Mouse (Mus musculus) C2C12 (cell line): ENCODE results near the gene Crocc. TPM values are rescaled to one million over a fixed set of nuclear protein-coding genes. Genes with fewer than 3 reads are reported as not detected.

Source experiments
- H3K27me3 ChIP-seq: one replicate; pipeline ENCODE4 v1.6.1; 2011; ENCODE audit not compliant: control insufficient read depth, insufficient read depth, insufficient read length
- H3K36me3 ChIP-seq: one replicate; pipeline ENCODE4 v1.6.1; 2011; ENCODE audit not compliant: control insufficient read depth, insufficient read depth
- H3K4me3 ChIP-seq: one replicate; pipeline ENCODE4 v1.5.1; 2011; ENCODE audit warnings: mild to moderate bottlenecking, control low read depth; ENCODE audit not compliant: poor library complexity, insufficient read depth, severe bottlenecking
- H3K79me2 ChIP-seq: one replicate; pipeline ENCODE4 v1.6.1; 2011; ENCODE audit not compliant: control insufficient read depth, insufficient read depth
- H3K79me3 ChIP-seq: one replicate; pipeline ENCODE4 v1.6.1; 2011; ENCODE audit warnings: low read depth, control low read depth
- H3ac ChIP-seq: one replicate; pipeline ENCODE3; 2011; ENCODE audit warnings: low read depth; ENCODE audit not compliant: control insufficient read depth, insufficient read length
- CEBPB ChIP-seq: IDR thresholded peaks from one replicate; pipeline ENCODE4 v1.6.1; 2011; ENCODE audit warnings: low read depth, mild to moderate bottlenecking, control low read depth, moderate library complexity
- CTCF ChIP-seq: IDR thresholded peaks from one replicate; pipeline ENCODE4 v1.5.1; 2011; ENCODE audit not compliant: control insufficient read depth, insufficient read depth, insufficient read length
- FOSL1 ChIP-seq: IDR thresholded peaks from one replicate; pipeline ENCODE4 v1.8.0; 2011; ENCODE audit warnings: mild to moderate bottlenecking, low read length; ENCODE audit not compliant: poor library complexity, insufficient read depth, severe bottlenecking
- MAX ChIP-seq: IDR thresholded peaks from one replicate; pipeline ENCODE4 v1.6.1; 2011; ENCODE audit warnings: mild to moderate bottlenecking, control low read depth
- MYOD1 ChIP-seq: IDR thresholded peaks from one replicate; pipeline ENCODE4 v1.6.1; 2011; ENCODE audit warnings: low read depth; ENCODE audit not compliant: control insufficient read depth, insufficient read length
- MYOG ChIP-seq: IDR thresholded peaks from one replicate; pipeline ENCODE4 v1.6.1; 2011; ENCODE audit not compliant: control insufficient read depth, insufficient read length; ENCODE audit errors: extremely low read depth
- USF1 ChIP-seq: IDR thresholded peaks from one replicate; pipeline ENCODE4 v1.6.1; 2011; ENCODE audit warnings: low read depth, mild to moderate bottlenecking, control low read depth, moderate library complexity
- polyA plus RNA-seq: library from polyadenylated mRNA; unstranded; fragments of >200 nt; fragmentation: generic; extraction: Trizol; gene quantifications from one replicate; pipeline ENCODE4 v1.2.1, GENCODE M21; 2012; ENCODE audit warnings: missing spikeins

Crocc gene
- polyA plus RNA-seq, 1 experiment = 6.0 TPM

GRCm38 (mm10) chr4:141078510-141079137 is 18.3 kb upstream of the Crocc start:
- TF ChIP-seq MYOG (no peak), FOSL1 (no peak), CTCF (no peak), USF1 (no peak), MYOD1 (no peak), CEBPB (no peak), MAX (no peak)
- Histone ChIP-seq H3K79me2 (peaks cover 44% of the 10 kb centered on the region), H3K79me3 (peaks cover 18% of the 10 kb centered on the region), H3K4me3 (no peak overlapping the region), H3K36me3 (peaks cover 1% of the 10 kb centered on the region), H3K27me3 (no peaks in the 10 kb centered on the region), H3ac (no peak overlapping the region)

- peaks cover 9% of the 10 kb centered on the region for H3K36me3 ChIP-seq
- peaks cover 18% of the 10 kb centered on the region for H3K79me3 ChIP-seq
- H3K27me3 ChIP-seq = no peaks in the 10 kb centered on the region
- H3K4me3 ChIP-seq = peak within 1 kb of the TSS; percentile 96
- H3ac ChIP-seq = peak within 1 kb of the TSS; percentile 73
- no peak for TF ChIP-seq USF1
- H3K79me2 ChIP-seq = peaks cover 44% of the 10 kb centered on the region
Measured at GRCm38 (mm10) chr4:141077681-141078509, 17.5 kb upstream of the Crocc start, which contains the start of gene Necap2. TSS of gene Necap2 (minus strand) at chr4:141078357.

GRCm38 (mm10) chr4:141076761-141077506 is 16.6 kb upstream of the Crocc start:
- H3ac ChIP-seq = peak overlapping the region; percentile 73

DNA sequence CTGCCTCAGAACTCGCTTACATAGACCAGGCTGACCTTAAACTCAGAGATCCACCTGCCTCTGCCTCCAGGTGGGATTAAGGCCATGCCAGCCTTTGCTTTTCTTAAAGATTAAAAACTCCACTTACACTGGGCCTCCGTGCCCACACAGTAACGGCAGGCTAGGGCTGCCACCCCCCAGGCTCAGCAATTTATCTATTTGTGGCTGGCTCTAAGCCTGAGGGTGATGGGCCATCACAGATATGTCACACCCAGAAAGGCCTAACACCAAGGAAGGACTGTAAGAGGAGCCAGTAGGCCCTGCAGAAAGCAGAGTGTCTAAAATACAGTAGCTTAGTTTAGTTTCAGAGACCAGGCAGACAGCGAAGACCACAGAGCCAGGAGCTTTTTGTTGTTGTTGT is 13.8 kb upstream of the Crocc start:
- Histone ChIP-seq H3ac (no peak overlapping the region), H3K79me3 (peaks cover 18% of the 10 kb centered on the region), H3K79me2 (peaks cover 44% of the 10 kb centered on the region), H3K27me3 (no peaks in the 10 kb centered on the region), H3K36me3 (peaks cover 23% of the 10 kb centered on the region), H3K4me3 (no peak overlapping the region)
- TF ChIP-seq USF1 (no peak), CTCF (no peak), FOSL1 (no peak), MYOD1 (no peak), CEBPB (no peak)

More at GRCm38 (mm10) chr4:141076761-141077506, 16.6 kb upstream of the Crocc start:
- H3K4me3 ChIP-seq = peak overlapping the region; percentile 96
- H3K36me3 ChIP-seq = peaks cover 10% of the 10 kb centered on the region
- peaks cover 18% of the 10 kb centered on the region for H3K79me3 ChIP-seq
- H3K79me2 ChIP-seq = peaks cover 44% of the 10 kb centered on the region
- no peaks in the 10 kb centered on the region for H3K27me3 ChIP-seq
- TF ChIP-seq MYOG = no peak

- H3K36me3 ChIP-seq = peaks cover 28% of the 10 kb centered on the region
- H3K27me3 ChIP-seq = no peaks in the 10 kb centered on the region
- peaks cover 18% of the 10 kb centered on the region for H3K79me3 ChIP-seq
- H3ac ChIP-seq = no peak overlapping the region
- H3K79me2 ChIP-seq = peaks cover 44% of the 10 kb centered on the region
- no peak overlapping the region for H3K4me3 ChIP-seq
- TF ChIP-seq MYOG (no peak), CEBPB (peak; percentile 22)
Measured at GRCm38 (mm10) chr4:141073661-141074060, 13.3 kb upstream of the Crocc start.

DNA sequence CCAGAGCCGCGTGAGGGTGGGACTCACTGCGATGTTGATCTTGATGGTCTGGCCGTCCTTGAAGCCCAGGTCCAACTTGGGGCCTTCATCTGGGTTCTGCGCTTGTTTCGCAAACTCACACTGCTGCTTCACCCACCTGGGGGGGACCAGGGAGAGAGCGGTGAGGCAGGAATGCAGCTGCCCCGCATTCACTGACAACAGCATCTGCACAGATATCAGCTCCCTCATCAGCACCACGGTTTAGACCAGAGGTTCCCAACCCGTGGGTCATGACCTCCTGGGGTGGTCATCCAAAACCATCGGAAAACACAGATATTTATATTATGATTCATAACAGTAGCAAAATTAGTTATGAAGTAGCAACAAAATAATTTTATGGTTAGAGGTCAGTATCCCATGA is 12.2 kb upstream of the Crocc start:
- no peak overlapping the region for H3ac ChIP-seq
- H3K36me3 ChIP-seq = peaks cover 38% of the 10 kb centered on the region
- peaks cover 37% of the 10 kb centered on the region for H3K79me2 ChIP-seq
- no peak for TF ChIP-seq CEBPB
- TF ChIP-seq MYOD1 = peak; percentile 85
- H3K27me3 ChIP-seq = no peaks in the 10 kb centered on the region
- no peak overlapping the region for H3K4me3 ChIP-seq
- peaks cover 13% of the 10 kb centered on the region for H3K79me3 ChIP-seq
